Mouse (Mus musculus) retina, postnatal 7 days (tissue): ENCODE data around the gene Lrrc66.

Source experiments
- DNase-seq: peaks from one replicate; pipeline ENCODE4 v3.0.0-alpha.2; 2012; ENCODE audit warnings: low read depth, low spot score

The Lrrc66 gene

GRCm38 (mm10) chr5:73632291-73632690 is at the start of gene Lrrc66:
Gene Lrrc66 (minus strand): TSS chr5:73632526.
- DNase-seq = no peak

DNA sequence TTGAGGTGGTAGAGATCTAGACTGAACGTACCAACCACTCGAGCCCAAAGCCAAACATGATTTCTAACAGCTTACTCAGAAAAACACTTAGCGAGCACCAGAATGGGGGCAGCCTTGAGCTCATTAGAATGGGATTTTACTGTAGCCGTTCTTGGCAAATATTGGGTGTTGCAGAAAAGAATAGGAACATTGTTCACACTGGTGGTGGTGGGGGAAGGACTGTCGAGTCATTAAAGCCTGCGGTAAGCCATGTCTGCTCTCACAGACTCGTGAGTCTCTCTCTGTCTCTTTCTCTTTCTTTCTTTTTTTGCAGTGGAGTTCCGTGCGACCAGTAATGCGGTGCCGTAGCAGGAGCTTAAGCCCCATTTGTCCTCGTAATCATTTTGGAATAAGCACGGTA is 44.3 kb upstream of the Lrrc66 start:
- DNase-seq = no peak

GRCm38 (mm10) chr5:73675604-73676003 is 43.3 kb upstream of the Lrrc66 start:
- DNase-seq = no peak

DNA sequence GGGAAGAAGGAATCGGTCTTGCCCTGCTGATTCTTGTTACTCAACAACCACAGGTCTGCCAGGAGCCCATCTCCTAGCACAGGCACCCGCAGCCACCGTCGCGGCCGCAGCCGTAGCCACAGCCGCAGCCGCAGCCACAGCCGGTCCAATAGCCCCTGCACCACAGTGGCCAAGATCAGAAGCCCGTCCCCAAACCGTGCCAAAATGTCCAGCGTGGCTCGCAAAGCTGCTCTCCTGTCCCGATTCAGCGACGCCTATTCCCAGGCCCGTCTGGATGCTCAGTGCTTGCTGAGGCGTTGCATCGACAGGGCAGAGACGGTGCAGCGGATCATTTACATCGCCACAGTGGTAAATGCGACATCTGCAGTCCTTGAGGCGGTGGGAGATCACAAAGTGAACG is 37.1 kb upstream of the Lrrc66 start:
- DNase-seq = no peak

DNA sequence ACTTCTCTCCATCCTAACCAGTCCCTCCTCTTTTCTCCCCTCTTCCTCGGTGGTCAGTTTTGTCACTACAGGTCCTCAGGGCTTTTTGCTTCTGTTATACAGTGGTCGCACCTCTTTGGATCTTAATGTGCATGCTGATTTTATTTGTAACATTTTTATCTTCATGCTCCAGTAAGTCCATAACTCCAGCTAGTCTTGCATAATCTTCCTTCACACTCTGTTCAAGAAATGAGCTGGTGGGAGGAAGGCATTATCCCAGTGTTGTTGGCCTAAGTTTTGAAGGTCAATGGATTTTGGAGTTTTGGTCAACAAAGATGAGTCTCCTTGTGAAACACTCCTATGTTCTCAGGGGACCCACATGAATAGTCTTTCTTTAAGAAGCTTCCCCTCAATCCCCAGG is 35.6 kb upstream of the Lrrc66 start:
- no peak for DNase-seq

GRCm38 (mm10) chr5:73666695-73667094 is 34.4 kb upstream of the Lrrc66 start:
- no peak for DNase-seq

DNA sequence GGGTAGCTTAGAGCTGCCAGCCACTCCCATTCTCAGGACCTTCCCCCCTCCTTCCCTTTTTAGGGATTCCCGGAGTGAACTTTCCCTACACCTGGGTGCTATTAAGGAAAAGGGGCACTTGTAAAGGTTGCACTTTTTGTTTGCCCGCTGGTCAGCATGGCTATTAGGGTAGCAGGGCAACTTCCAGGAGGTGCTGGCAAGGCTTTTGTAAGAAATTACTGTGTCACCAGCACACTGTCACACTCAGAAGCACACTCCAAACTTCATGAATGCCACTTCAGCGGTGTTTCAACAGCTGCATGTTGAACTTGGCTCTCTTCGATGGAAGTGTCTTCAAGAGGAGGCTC is 19.5 kb upstream of the Lrrc66 start:
- no peak for DNase-seq

GRCm38 (mm10) chr5:73651061-73651854 is 18.9 kb upstream of the Lrrc66 start, which contains the start of gene Spata18:
Gene Spata18 (plus strand): TSS chr5:73651379.
- no peak for DNase-seq

DNA sequence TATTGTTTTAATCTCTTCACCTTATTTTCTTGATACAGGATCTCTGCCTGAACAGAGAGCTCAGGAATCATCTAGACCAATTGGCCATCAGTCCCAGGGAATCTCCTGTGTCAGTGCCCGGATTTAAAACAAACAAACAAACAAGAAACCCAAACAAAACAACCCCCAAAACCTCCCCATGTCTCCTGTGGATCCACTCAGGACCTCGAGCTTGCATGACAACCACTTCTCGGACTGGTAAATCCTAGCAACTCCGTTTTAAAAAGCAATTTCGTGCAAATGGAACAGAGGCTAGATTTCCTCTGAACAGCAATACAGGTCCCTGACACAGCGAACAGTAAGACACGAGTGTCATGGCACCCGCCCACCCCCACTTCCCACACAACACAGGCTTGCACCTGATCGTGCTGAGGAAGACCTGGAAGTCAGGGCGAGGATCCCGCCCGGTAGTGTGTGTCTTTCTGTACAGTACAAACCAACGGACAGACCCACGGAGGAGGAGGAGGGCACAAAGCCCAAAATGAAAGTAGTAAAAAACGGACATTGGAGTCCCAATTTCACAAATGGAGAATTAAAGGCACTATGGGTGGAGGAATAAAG is 18.1 kb upstream of the Lrrc66 start:
- no peak for DNase-seq

- peak; percentile 70 for DNase-seq
Observed at GRCm38 (mm10) chr5:73647261-73647900, 15.1 kb upstream of the Lrrc66 start, which contains the start of gene Sgcb. Gene Sgcb (minus strand): TSS chr5:73647790.

- no peak for DNase-seq
Observed at GRCm38 (mm10) chr5:73642091-73642490, 9.8 kb upstream of the Lrrc66 start.

- DNase-seq = no peak
Observed at GRCm38 (mm10) chr5:73641058-73641457, 8.7 kb upstream of the Lrrc66 start.

DNA sequence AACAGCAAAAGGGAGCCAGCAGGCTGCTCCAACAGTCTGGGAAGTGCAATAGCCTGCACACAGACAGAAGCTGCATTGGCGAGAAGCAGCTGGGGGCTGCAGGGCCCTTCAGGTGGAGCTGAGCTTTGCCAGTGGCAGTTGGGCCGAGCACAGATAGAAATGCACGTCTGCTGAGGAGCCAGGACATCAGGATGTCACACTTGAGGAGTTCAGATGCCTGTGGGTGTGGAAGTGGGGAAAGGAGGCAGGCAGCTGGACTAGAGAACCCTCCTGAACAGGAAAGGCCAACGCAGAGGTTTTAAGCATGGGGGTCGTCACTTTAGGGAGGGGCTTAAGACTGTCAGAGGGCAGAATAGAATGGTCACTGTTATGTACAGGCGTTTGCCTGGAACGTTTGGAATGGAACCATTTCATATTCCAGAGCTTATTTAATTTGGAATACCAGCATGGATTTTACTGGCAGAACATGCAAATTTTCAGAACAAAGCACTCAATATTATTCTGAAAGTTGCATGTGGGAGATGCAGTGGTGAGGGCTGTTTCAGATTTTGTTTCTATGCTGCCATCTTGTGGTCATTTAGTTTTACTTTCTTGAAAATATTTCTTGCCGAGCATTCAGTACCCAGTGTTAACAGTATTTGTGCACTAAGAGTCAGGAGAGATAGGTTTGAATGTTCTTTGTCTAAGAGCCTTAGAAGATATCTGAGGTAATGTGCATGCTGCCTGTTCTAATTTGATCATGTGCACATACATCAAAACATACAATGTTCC is 5.2 kb upstream of the Lrrc66 start:
- DNase-seq = peak; percentile 38

GRCm38 (mm10) chr5:73633141-73633540 is 815 bp upstream of the Lrrc66 start:
- peak; percentile 35 for DNase-seq

GRCm38 (mm10) chr5:73631001-73631558 is 1.2 kb downstream of the Lrrc66 start:
- no peak for DNase-seq

DNA sequence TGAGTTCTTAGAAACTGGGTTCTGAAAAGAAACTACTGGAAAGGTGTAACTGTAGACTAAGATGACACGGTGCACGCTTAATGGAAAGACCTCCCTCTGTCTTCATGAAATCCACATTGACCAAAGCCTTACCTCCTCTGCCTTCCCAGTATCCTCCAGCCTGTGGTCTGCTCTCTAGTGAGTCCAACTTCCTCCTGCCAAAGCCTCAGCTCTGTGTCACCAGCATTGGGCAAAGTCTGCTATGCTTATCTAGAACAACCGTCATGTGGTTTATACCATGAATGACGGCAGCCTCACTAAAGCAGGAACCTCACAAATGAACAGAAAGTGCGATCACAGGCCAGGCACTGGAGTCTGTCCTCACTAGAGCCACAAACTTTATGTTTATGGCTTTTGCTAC is 2.2 kb downstream of the Lrrc66 start:
- no peak for DNase-seq

DNA sequence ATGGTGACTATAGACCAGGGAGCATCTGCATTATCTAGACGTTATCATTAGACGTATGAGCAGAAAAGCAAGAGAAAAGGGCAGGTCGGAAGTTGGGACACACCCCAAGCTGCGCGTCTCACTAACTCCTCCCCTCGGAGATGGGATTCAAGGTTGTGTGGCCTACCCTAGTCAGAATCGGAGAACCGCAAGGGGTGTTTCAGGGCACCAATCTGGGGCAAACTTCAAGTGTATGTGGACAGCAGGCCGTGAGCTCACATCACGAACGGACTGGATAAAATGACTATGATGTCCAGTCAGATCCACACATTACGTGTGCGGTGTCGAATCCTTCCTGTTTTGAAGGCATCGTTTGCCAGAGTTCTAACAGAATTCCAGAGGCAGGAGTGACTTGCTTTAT is 4.3 kb downstream of the Lrrc66 start:
- no peak for DNase-seq

DNA sequence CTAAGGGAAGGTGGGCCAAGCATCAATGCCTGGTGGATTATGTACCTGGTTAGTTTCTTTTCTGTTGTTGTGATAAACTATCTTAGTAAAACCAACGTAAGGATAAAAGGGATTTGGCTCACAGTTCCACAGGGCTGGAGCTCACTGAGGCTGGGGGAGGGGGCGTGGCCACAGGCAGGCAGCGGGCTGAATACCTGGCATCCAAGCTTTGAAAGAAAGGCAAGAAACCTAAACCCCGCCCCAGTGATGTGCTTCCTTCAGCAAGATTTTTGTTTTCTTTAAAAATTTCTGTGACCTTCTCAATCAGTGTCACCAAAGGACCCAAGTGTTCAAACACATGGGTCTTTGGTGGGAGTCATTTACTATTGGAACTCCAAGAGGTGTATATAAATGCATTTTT is 4.8 kb downstream of the Lrrc66 start:
- DNase-seq = no peak

- DNase-seq = no peak
Observed at GRCm38 (mm10) chr5:73626842-73627241, 5.5 kb downstream of the Lrrc66 start.

DNA sequence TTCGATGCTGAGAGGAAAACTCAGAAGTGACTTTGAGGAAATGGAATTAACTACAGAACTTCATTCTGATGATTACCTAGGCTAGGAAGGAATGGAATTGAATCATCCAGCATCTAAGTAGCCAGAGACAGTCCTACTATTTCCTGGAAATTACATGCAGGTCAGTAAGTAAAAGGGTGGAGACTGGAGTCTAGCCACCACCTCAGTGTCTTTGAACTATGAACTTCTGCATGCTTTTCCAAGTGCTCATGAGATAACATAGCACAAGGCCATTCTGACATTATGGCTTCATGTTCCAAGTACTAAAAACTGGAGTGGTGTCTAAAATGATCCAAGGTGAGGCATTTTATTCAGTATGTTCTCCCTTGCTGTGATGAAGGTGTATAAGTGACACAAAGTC is 6.8 kb downstream of the Lrrc66 start:
- no peak for DNase-seq

GRCm38 (mm10) chr5:73618969-73619368 is 13.4 kb downstream of the Lrrc66 start:
- no peak for DNase-seq

GRCm38 (mm10) chr5:73615211-73615610 is 17.1 kb downstream of the Lrrc66 start:
- DNase-seq = no peak
